19 mouse cellular contexts compared by ENCODE assay signal in genomic region chr4:62567696-62568095, GRCm38 (mm10). TPM values are rescaled to one million over a fixed set of nuclear protein-coding genes. Genes with fewer than 3 reads are reported as not detected.
A peak's percentile ranks its signal among the peaks of the same experiment; 100 is the strongest.
DNase-seq lines count a peak whose midpoint lies in the region; ATAC-seq lines count a peak whose summit lies in the region.
"Had no signal": no experiment of that assay in that cellular context is flagged by ENCODE, and none has a peak within 500 bp of the region (broad histone marks: within the 10 kb centered on the region; RNA-seq: fewer than 3 reads in every experiment).

No protein-coding gene starts in this region.

- H3K27ac ChIP-seq in heart, embryonic 10.5 days = 0 out of 2 replicates have a peak overlapping the region, but pooled peaks have one; percentile 11
- no peak overlapping the region for H3K27ac ChIP-seq in kidney, embryonic 16.5 days (ENCODE audit: low read length)
- H3K27ac ChIP-seq: embryonic facial prominence, embryonic 12.5 days; forebrain, embryonic 15.5 days; heart, embryonic 13.5 days; hindbrain, embryonic 13.5 days; hindbrain, postnatal 0 days had no signal

- no peaks in the 10 kb centered on the region for H3K9me3 ChIP-seq in heart, embryonic 10.5 days
- no peaks in the 10 kb centered on the region for H3K9me3 ChIP-seq in kidney, embryonic 16.5 days (ENCODE audit: low read length)
- H3K9me3 ChIP-seq: embryonic facial prominence, embryonic 12.5 days; forebrain, embryonic 15.5 days; heart, embryonic 13.5 days; hindbrain, embryonic 13.5 days had no signal

- peaks cover 28% of the 10 kb centered on the region for H3K4me1 ChIP-seq in heart, embryonic 10.5 days
- peaks cover 6% of the 10 kb centered on the region for H3K4me1 ChIP-seq in kidney, embryonic 16.5 days (ENCODE audit: insufficient read depth, low read length)
- H3K4me1 ChIP-seq: embryonic facial prominence, embryonic 12.5 days; forebrain, embryonic 15.5 days; hindbrain, embryonic 13.5 days had no signal

- H3K9ac ChIP-seq in kidney, embryonic 16.5 days (replicated peaks; ENCODE audit: low read length) = no peak overlapping the region
- H3K9ac ChIP-seq: embryonic facial prominence, embryonic 12.5 days; forebrain, embryonic 15.5 days; heart, embryonic 13.5 days; hindbrain, embryonic 13.5 days had no signal

- no peaks in the 10 kb centered on the region for H3K36me3 ChIP-seq in heart, embryonic 10.5 days
- no peaks in the 10 kb centered on the region for H3K36me3 ChIP-seq in kidney, embryonic 16.5 days (ENCODE audit: insufficient read depth, low read length)
- H3K36me3 ChIP-seq: embryonic facial prominence, embryonic 12.5 days; forebrain, embryonic 15.5 days; heart, embryonic 13.5 days; hindbrain, embryonic 13.5 days had no signal

- ATAC-seq in kidney, embryonic 16.5 days (ENCODE audit: low FRiP score, low TSS enrichment) = no peak
- ATAC-seq: forebrain, embryonic 15.5 days; hindbrain, postnatal 0 days had no signal

- H3K4me3 ChIP-seq in heart, embryonic 10.5 days = no peak overlapping the region
- H3K4me3 ChIP-seq in kidney, embryonic 16.5 days (ENCODE audit: low read length) = no peak overlapping the region
- H3K4me3 ChIP-seq: embryonic facial prominence, embryonic 12.5 days; forebrain, embryonic 15.5 days; heart, embryonic 13.5 days; hindbrain, embryonic 13.5 days had no signal

- H3K27me3 ChIP-seq in heart, embryonic 10.5 days (ENCODE audit: insufficient read depth, poor library complexity, severe bottlenecking) = peaks cover 87% of the 10 kb centered on the region
- no peaks in the 10 kb centered on the region for H3K27me3 ChIP-seq in kidney, embryonic 16.5 days (ENCODE audit: insufficient read depth, low read length)
- H3K27me3 ChIP-seq: CH12.LX; embryonic facial prominence, embryonic 12.5 days; forebrain, embryonic 15.5 days; hindbrain, embryonic 13.5 days had no signal

- H3K4me2 ChIP-seq in kidney, embryonic 16.5 days (replicated peaks; ENCODE audit: low read depth, low read length) = no peak overlapping the region
- H3K4me2 ChIP-seq: embryonic facial prominence, embryonic 12.5 days; forebrain, embryonic 15.5 days; heart, embryonic 13.5 days; hindbrain, embryonic 13.5 days had no signal

- DNase-seq in heart, embryonic 10.5 days (ENCODE audit: low spot score) = no peak
- no peak for DNase-seq in heart, postnatal 25 days (ENCODE audit: low spot score)
- peak; percentile 67 for DNase-seq in cerebellum, adult 18-20 months
- peak; percentile 72 for DNase-seq in cerebellum, adult 9-11 months
- DNase-seq in cerebellum, postnatal 36 days = peak; percentile 63 to 69
- no peak for DNase-seq in layer of hippocampus, adult 8-10 months (ENCODE audit: low spot score in 2 of 2)
- DNase-seq in MN1 (ENCODE audit: low spot score) = no peak
- DNase-seq: adrenal gland, adult 8-10 months; adrenal gland, postnatal 36 days; gastrocnemius, postnatal 25 days; heart, postnatal 4 days; kidney, adult 18-20 months had no signal

- intact Hi-C loops in heart, postnatal 25 days (cut with DNase I) = no loop called here

- 86% methylated on average over 6 of the region's 6 CpGs for WGBS in heart, embryonic 10.5 days
- 87% methylated on average over 6 of the region's 6 CpGs for WGBS in kidney, embryonic 16.5 days

RNA-seq across cellular contexts. Expression of gene Rgs3, which starts 8.0 kb away (rescaled TPM):
- polyA plus RNA-seq in heart, embryonic 10.5 days (2016; fragmentation: Nextera tagmentation; extraction: Ambion mirVana) = 61.4 and 65.4 TPM in 2 replicates
- total RNA-seq in heart, postnatal 25 days (2021) = 10 to 100 TPM; 27.9 to 31.2 TPM
- polyA plus RNA-seq in kidney, embryonic 16.5 days (2015; fragmentation: Nextera tagmentation; extraction: Ambion mirVana) = 57.7 and 62.0 TPM in 2 replicates
- total RNA-seq in layer of hippocampus, adult 8-10 months (2022) = 10 to 100 TPM; 24.2 to 29.3 (median 26.5) TPM

RNA-seq across cellular contexts. Expression of gene 4933430I17Rik, which starts 42.5 kb away (rescaled TPM):
- 0.36 and 0.49 TPM in 2 replicates for polyA plus RNA-seq in heart, embryonic 10.5 days (2016; fragmentation: Nextera tagmentation; extraction: Ambion mirVana)
- under 1 TPM; 0.18 to 0.22 TPM for total RNA-seq in heart, postnatal 25 days (2021)
- polyA plus RNA-seq in kidney, embryonic 16.5 days (2015; fragmentation: Nextera tagmentation; extraction: Ambion mirVana) = 0.49 and 0.67 TPM in 2 replicates
- total RNA-seq in layer of hippocampus, adult 8-10 months (2022) = under 1 TPM in 3 of 4 experiments, not detected in 1; 0.23 to 0.59 (median 0.55) TPM
- total RNA-seq: hindbrain, postnatal 0 days had no signal

RNA-seq across cellular contexts. Expression of gene Pole3, which starts 42.8 kb away (rescaled TPM):
- polyA plus RNA-seq in heart, embryonic 10.5 days (2016; fragmentation: Nextera tagmentation; extraction: Ambion mirVana) = 72.1 and 87.4 TPM in 2 replicates
- 10 to 100 TPM; 17.3 to 18.4 TPM for total RNA-seq in heart, postnatal 25 days (2021)
- polyA plus RNA-seq in kidney, embryonic 16.5 days (2015; fragmentation: Nextera tagmentation; extraction: Ambion mirVana) = 97.0 and 102 TPM in 2 replicates
- 10 to 100 TPM; 27.5 to 29.7 (median 27.9) TPM for total RNA-seq in layer of hippocampus, adult 8-10 months (2022)

RNA-seq across cellular contexts. Expression of gene Alad, which starts 48.0 kb away (rescaled TPM):
- 144 and 157 TPM in 2 replicates for polyA plus RNA-seq in heart, embryonic 10.5 days (2016; fragmentation: Nextera tagmentation; extraction: Ambion mirVana)
- 10 to 100 TPM; 60.2 to 63.3 TPM for total RNA-seq in heart, postnatal 25 days (2021)
- polyA plus RNA-seq in kidney, embryonic 16.5 days (2015; fragmentation: Nextera tagmentation; extraction: Ambion mirVana) = 108 and 113 TPM in 2 replicates
- total RNA-seq in layer of hippocampus, adult 8-10 months (2022) = 10 to 100 TPM; 28.4 to 34.6 (median 30.9) TPM

Comparison
In these comparisons a context has a peak if more than half of its experiments do, and no peak if none do; other contexts are left out.
1. DNase-seq: peak in cerebellum, adult 18-20 months (2 of 2), cerebellum, adult 9-11 months (single experiment) and cerebellum, postnatal 36 days (2 of 2); none in heart, embryonic 10.5 days (single experiment), heart, postnatal 25 days (single experiment), layer of hippocampus, adult 8-10 months (0 of 2) and MN1 (single experiment).